Mouse (Mus musculus) cerebellum, adult 2 months (tissue): ENCODE measurements around the gene Zdhhc15.

Source experiments
- CTCF ChIP-seq: fragments of 200-500 bp; IDR thresholded peaks from 2 replicates; pipeline ENCODE4 v1.5.1; 2011; ENCODE audit warnings: low read depth, mild to moderate bottlenecking, control low read depth, low read length, moderate library complexity, borderline replicate concordance; ENCODE audit not compliant: insufficient read depth
- POLR2A ChIP-seq: fragments of 200-500 bp; IDR thresholded peaks from 2 replicates; pipeline ENCODE4 v1.6.1; 2011; ENCODE audit warnings: low read length, control low read depth, borderline replicate concordance; ENCODE audit not compliant: insufficient read depth

GRCm38 (mm10) chrX:104612531-104612930 is 58.3 kb downstream of the Zdhhc15 start:
- TF ChIP-seq CTCF (no peak), POLR2A (no peak)
